In the genomic region with DNA sequence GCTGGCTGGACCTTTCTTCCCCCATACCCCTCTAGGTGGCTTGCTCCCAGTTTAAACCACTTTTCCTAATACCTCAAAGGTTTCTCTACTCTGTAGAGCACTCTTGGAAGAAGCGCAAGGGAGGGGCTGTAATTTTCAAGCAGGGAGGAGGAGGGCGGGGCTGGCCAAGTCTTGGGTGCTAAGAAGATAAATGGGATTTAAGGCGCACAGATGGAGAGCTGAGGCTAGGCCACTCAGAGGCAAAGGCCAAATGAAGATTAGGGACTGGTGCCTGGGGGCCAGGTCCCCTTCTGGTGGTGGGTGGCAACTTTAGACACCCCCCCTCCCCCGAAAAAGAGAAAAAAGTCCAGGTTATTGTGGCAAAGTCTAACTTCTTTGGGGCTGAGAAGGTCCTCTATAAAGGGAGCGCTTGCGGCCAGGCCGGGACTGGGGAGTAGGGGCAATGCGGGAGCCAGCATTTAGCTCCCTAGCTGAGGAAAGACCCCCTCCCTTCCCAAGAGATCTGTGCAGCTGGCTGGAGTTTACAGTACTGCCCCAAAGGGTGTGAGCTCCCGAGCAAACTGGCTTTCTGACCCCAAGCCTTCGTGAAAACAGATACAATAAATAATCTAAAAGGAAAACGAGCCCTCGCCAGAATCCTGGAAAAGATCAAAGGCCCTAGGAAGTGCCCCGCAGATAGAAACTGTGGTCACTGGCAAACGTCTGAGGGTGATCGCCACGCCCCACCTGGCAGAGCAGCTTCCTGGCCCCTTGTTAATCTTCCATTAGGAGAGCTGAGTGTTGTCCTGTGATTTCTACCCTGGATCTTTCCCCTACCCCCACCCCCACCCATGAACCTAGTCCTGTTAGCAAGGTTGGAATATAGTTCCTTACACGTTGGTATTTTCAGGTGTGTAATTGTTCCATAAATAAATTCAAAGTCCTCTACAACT, we compare ENCODE assay signal across 8 mouse cellular contexts. TPM values are rescaled to one million over a fixed set of nuclear protein-coding genes. Genes with fewer than 3 reads are reported as not detected.
DNase-seq lines count a peak whose midpoint lies in the region; ATAC-seq lines count a peak whose summit lies in the region.

No protein-coding gene starts in this region.

- peaks cover 15% of the 10 kb centered on the region for H3K4me1 ChIP-seq in kidney, embryonic 15.5 days
- peaks cover 3% of the 10 kb centered on the region for H3K4me1 ChIP-seq in forebrain, embryonic 14.5 days (ENCODE audit: control insufficient read depth, insufficient read depth, low read length)
- H3K4me1 ChIP-seq in midbrain, embryonic 15.5 days, result peaks cover 16% of the 10 kb centered on the region

- peak overlapping the region; percentile 72 for H3K4me3 ChIP-seq in kidney, embryonic 15.5 days (replicated peaks)
- peak overlapping the region; percentile 52 for H3K4me3 ChIP-seq in forebrain, embryonic 14.5 days (ENCODE audit: low read depth, low read length)
- peak overlapping the region; percentile 51 for H3K4me3 ChIP-seq in midbrain, embryonic 15.5 days

- H3K9me3 ChIP-seq in kidney, embryonic 15.5 days (replicated peaks), result no peaks in the 10 kb centered on the region
- H3K9me3 ChIP-seq in forebrain, embryonic 14.5 days (replicated peaks; ENCODE audit: control insufficient read depth, low read length), result no peaks in the 10 kb centered on the region
- no peaks in the 10 kb centered on the region for H3K9me3 ChIP-seq in midbrain, embryonic 15.5 days

- H3K9ac ChIP-seq in kidney, embryonic 15.5 days, result peak overlapping the region; percentile 68
- H3K9ac ChIP-seq in forebrain, embryonic 14.5 days (ENCODE audit: low read length), result peak overlapping the region; percentile 58; the same call in 1 of the 2 replicates
- peak overlapping the region; percentile 55 for H3K9ac ChIP-seq in midbrain, embryonic 15.5 days

- no peaks in the 10 kb centered on the region for H3K36me3 ChIP-seq in kidney, embryonic 15.5 days
- no peaks in the 10 kb centered on the region for H3K36me3 ChIP-seq in forebrain, embryonic 14.5 days (ENCODE audit: control insufficient read depth, insufficient read depth, low read length)
- no peaks in the 10 kb centered on the region for H3K36me3 ChIP-seq in midbrain, embryonic 15.5 days (replicated peaks)

- 4% methylated on average over 17 of the region's 17 CpGs for WGBS in kidney, embryonic 15.5 days
- WGBS in forebrain, embryonic 14.5 days, result 4% methylated on average over 17 of the region's 17 CpGs
- WGBS in midbrain, embryonic 15.5 days, result 3% methylated on average over 17 of the region's 17 CpGs

- ATAC-seq in kidney, embryonic 15.5 days (replicated peaks; ENCODE audit: low FRiP score), result peak; percentile 73
- ATAC-seq in forebrain, embryonic 14.5 days, result peak; percentile 60
- ATAC-seq in midbrain, embryonic 15.5 days (replicated peaks), result peak; percentile 57

- H3K27me3 ChIP-seq in kidney, embryonic 15.5 days, result peaks cover 12% of the 10 kb centered on the region
- 0 out of 2 replicates have a peak, but pooled peaks cover 10% of the 10 kb centered on the region for H3K27me3 ChIP-seq in forebrain, embryonic 14.5 days (replicated peaks; ENCODE audit: control insufficient read depth, insufficient read depth, low read length)
- peaks cover 23% of the 10 kb centered on the region; the same call in 1 of the 2 replicates for H3K27me3 ChIP-seq in midbrain, embryonic 15.5 days (replicated peaks)

- DNase-seq in kidney, adult 9 months, result no peak
- DNase-seq in forebrain, embryonic 14.5 days (ENCODE audit: low spot score), result peak; percentile 21
- peak; percentile 17 for DNase-seq in kidney, postnatal 14 days
- no peak for DNase-seq in cerebellum, adult 11 months
- DNase-seq in right cerebral cortex, postnatal 14 days, result no peak
- DNase-seq in right cerebral cortex, postnatal 10 days (ENCODE audit: low spot score in 2 of 2), result no peak

- peak overlapping the region; percentile 79 for H3K27ac ChIP-seq in kidney, embryonic 15.5 days
- H3K27ac ChIP-seq in forebrain, embryonic 14.5 days (ENCODE audit: low read depth, low read length), result no peak overlapping the region
- H3K27ac ChIP-seq in midbrain, embryonic 15.5 days, result no peak overlapping the region

- H3K4me2 ChIP-seq in kidney, embryonic 15.5 days, result peak overlapping the region; percentile 94
- H3K4me2 ChIP-seq in forebrain, embryonic 14.5 days (ENCODE audit: low read length), result peak overlapping the region; percentile 100
- H3K4me2 ChIP-seq in midbrain, embryonic 15.5 days, result peak overlapping the region; percentile 96

RNA-seq across cellular contexts. Expression of gene Egflam, which starts 0.7 kb away (rescaled TPM):
- polyA plus RNA-seq in kidney, embryonic 15.5 days (2015; fragmentation: Nextera tagmentation; extraction: Ambion mirVana), result 20.4 and 20.5 TPM in 2 replicates
- polyA plus RNA-seq in forebrain, embryonic 14.5 days (2014; fragmentation: Nextera tagmentation; extraction: Ambion mirVana), result 3.7 and 5.7 TPM in 2 replicates
- 9.4 and 10.1 TPM in 2 replicates for polyA plus RNA-seq in midbrain, embryonic 15.5 days (2015; fragmentation: Nextera tagmentation; extraction: Ambion mirVana)

Comparison
In these comparisons a context has a peak if more than half of its experiments do, and no peak if none do; other contexts are left out.
1. DNase-seq: peak in forebrain, embryonic 14.5 days (single experiment) and kidney, postnatal 14 days (single experiment); none in kidney, adult 9 months (single experiment), cerebellum, adult 11 months (single experiment), right cerebral cortex, postnatal 14 days (single experiment) and right cerebral cortex, postnatal 10 days (0 of 2).
2. Peak in every context shown above with its lines, with median percentiles within 50 percentile points of each other: ATAC-seq, H3K4me2 ChIP-seq, H3K4me3 ChIP-seq and H3K9ac ChIP-seq.